19 mouse cellular contexts compared by ENCODE assay signal in the genomic region with DNA sequence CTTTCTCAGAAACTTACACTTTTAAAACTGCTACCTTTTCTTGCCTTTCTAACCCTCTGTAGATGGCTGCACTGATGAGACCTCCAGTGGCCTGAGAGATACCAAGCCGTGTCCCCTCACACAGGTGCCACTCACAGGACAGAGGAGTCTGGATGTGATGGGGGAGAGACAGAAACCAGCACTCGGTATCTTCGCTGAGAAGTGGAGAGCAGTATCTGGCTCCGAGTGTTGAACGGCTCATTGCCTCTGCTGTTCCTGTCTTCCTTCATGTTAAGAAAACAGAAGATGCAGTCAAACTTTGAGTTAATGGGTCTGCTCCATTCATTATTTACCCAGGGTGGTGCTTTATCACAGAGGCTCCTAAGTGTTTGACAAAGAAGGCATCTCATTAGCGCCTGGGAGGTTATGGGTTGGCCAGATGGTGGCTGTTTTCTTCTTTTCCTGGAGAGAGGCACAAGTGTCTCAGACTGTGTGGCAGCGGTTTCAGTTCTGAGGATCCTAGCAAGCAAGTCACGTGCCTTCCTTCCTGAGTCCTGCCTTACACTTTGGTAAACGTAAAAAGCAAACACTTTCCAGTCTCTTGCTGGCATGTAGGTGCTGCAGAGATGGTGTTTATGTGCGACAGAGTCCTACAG.
DNase-seq lines count a peak whose midpoint lies in the region; ATAC-seq and TF ChIP-seq lines count a peak whose summit lies in the region.
"Had no signal": no experiment of that assay in that cellular context is flagged by ENCODE, and none has a peak within 500 bp of the region (broad histone marks: within the 10 kb centered on the region; RNA-seq: fewer than 3 reads in every experiment).

No protein-coding gene starts in this region.

- ATAC-seq in hindbrain, embryonic 14.5 days (ENCODE audit: low FRiP score), result 0 out of 2 replicates have a peak, but pooled peaks have one; percentile 24
- ATAC-seq in hindbrain, embryonic 12.5 days (ENCODE audit: low FRiP score), result no peak
- ATAC-seq in neural tube, embryonic 11.5 days (ENCODE audit: insufficient read depth, low FRiP score, low TSS enrichment), result no peak; the same call in 1 of the 2 replicates
- ATAC-seq in forebrain, postnatal 0 days, result peak; percentile 50
- ATAC-seq: activated CD4-positive, CD25-positive, alpha-beta regulatory T cell, adult 4 months; hindbrain, postnatal 0 days; liver, embryonic 12.5 days had no signal

- WGBS in hindbrain, embryonic 14.5 days, result 53% methylated on average over 10 of the region's 10 CpGs
- 61% methylated on average over 10 of the region's 10 CpGs for WGBS in hindbrain, embryonic 12.5 days
- 36% methylated on average over 10 of the region's 10 CpGs for WGBS in neural tube, embryonic 11.5 days
- WGBS in forebrain, postnatal 0 days, result 35% methylated on average over 10 of the region's 10 CpGs

- no peak overlapping the region for H3K9ac ChIP-seq in hindbrain, embryonic 14.5 days
- H3K9ac ChIP-seq in hindbrain, embryonic 12.5 days, result no peak overlapping the region
- H3K9ac ChIP-seq in neural tube, embryonic 11.5 days (ENCODE audit: low read length), result no peak overlapping the region
- no peak overlapping the region for H3K9ac ChIP-seq in forebrain, postnatal 0 days
- H3K9ac ChIP-seq: liver, embryonic 12.5 days; lung, embryonic 15.5 days; neural tube, embryonic 13.5 days had no signal

- no peak for DNase-seq in hindbrain, embryonic 14.5 days (ENCODE audit: low spot score)
- peak; percentile 18 for DNase-seq in neural tube, embryonic 11.5 days (ENCODE audit: low spot score)
- no peak for DNase-seq in neural tube, embryonic 10.5 days (ENCODE audit: extremely low spot score, low spot score)
- DNase-seq in forebrain, postnatal 0 days, result peak; percentile 16
- no peak for DNase-seq in adrenal gland, adult 8-10 months
- no peak for DNase-seq in layer of hippocampus, postnatal 10 days (ENCODE audit: low spot score in 2 of 2)
- DNase-seq in spleen, postnatal 36 days (ENCODE audit: low spot score in 2 of 2), result no peak
- DNase-seq: B cell, adult 2 months; cerebellum, postnatal 10 days; kidney, adult 18-20 months had no signal

- no peak overlapping the region for H3K4me2 ChIP-seq in hindbrain, embryonic 14.5 days (replicated peaks)
- no peak overlapping the region for H3K4me2 ChIP-seq in hindbrain, embryonic 12.5 days (replicated peaks)
- H3K4me2 ChIP-seq in neural tube, embryonic 11.5 days (ENCODE audit: low read depth), result no peak overlapping the region
- no peak overlapping the region for H3K4me2 ChIP-seq in forebrain, postnatal 0 days (ENCODE audit: low read depth)
- H3K4me2 ChIP-seq: heart, embryonic 11.5 days; liver, embryonic 12.5 days; lung, embryonic 15.5 days; neural tube, embryonic 13.5 days had no signal

- H3K36me3 ChIP-seq in hindbrain, embryonic 14.5 days (replicated peaks; ENCODE audit: control insufficient read depth, insufficient read depth), result no peaks in the 10 kb centered on the region
- H3K36me3 ChIP-seq in hindbrain, embryonic 12.5 days, result no peaks in the 10 kb centered on the region
- no peaks in the 10 kb centered on the region for H3K36me3 ChIP-seq in neural tube, embryonic 11.5 days (ENCODE audit: control insufficient read depth, insufficient read depth, low read length)
- no peaks in the 10 kb centered on the region for H3K36me3 ChIP-seq in forebrain, postnatal 0 days (ENCODE audit: insufficient read depth)
- H3K36me3 ChIP-seq: liver, embryonic 12.5 days; lung, embryonic 15.5 days; neural tube, embryonic 13.5 days had no signal

- no peaks in the 10 kb centered on the region for H3K27me3 ChIP-seq in hindbrain, embryonic 14.5 days (ENCODE audit: control insufficient read depth, insufficient read depth, low read length)
- no peaks in the 10 kb centered on the region for H3K27me3 ChIP-seq in hindbrain, embryonic 12.5 days
- no peaks in the 10 kb centered on the region for H3K27me3 ChIP-seq in neural tube, embryonic 11.5 days (ENCODE audit: control insufficient read depth, insufficient read depth, low read length)
- no peaks in the 10 kb centered on the region for H3K27me3 ChIP-seq in forebrain, postnatal 0 days (ENCODE audit: insufficient read depth, low read length)
- H3K27me3 ChIP-seq: liver, embryonic 12.5 days; lung, embryonic 15.5 days; neural tube, embryonic 13.5 days had no signal

- no peaks in the 10 kb centered on the region for H3K4me1 ChIP-seq in hindbrain, embryonic 14.5 days (replicated peaks; ENCODE audit: control insufficient read depth, insufficient read depth, low read length)
- H3K4me1 ChIP-seq in hindbrain, embryonic 12.5 days, result 0 out of 2 replicates have a peak, but pooled peaks cover 4% of the 10 kb centered on the region
- H3K4me1 ChIP-seq in neural tube, embryonic 11.5 days (ENCODE audit: control insufficient read depth, insufficient read depth, low read length), result no peaks in the 10 kb centered on the region; the same call in 1 of the 2 replicates
- H3K4me1 ChIP-seq in forebrain, postnatal 0 days (ENCODE audit: insufficient read depth), result no peaks in the 10 kb centered on the region
- H3K4me1 ChIP-seq: liver, embryonic 12.5 days had no signal

- H3K4me3 ChIP-seq in hindbrain, embryonic 14.5 days (replicated peaks; ENCODE audit: low read length), result no peak overlapping the region
- no peak overlapping the region for H3K4me3 ChIP-seq in hindbrain, embryonic 12.5 days
- H3K4me3 ChIP-seq in neural tube, embryonic 11.5 days (ENCODE audit: low read depth, low read length), result no peak overlapping the region
- H3K4me3 ChIP-seq in forebrain, postnatal 0 days (ENCODE audit: low read depth, low read length), result no peak overlapping the region
- H3K4me3 ChIP-seq: erythroblast, embryonic 14.5 days; left cerebral cortex, adult 2 months; liver, embryonic 12.5 days; lung, embryonic 15.5 days; neural tube, embryonic 13.5 days had no signal

- no peak for TF ChIP-seq CTCF in forebrain, postnatal 0 days (IDR thresholded peaks at IDR 0.05; ENCODE audit: low read depth)

- H3K9me3 ChIP-seq in hindbrain, embryonic 14.5 days (ENCODE audit: control insufficient read depth, low read length), result 0 out of 2 replicates have a peak, but pooled peaks cover 4% of the 10 kb centered on the region
- no peaks in the 10 kb centered on the region for H3K9me3 ChIP-seq in hindbrain, embryonic 12.5 days (replicated peaks)
- H3K9me3 ChIP-seq in neural tube, embryonic 11.5 days (ENCODE audit: control insufficient read depth, low read length), result no peaks in the 10 kb centered on the region
- H3K9me3 ChIP-seq in forebrain, postnatal 0 days (ENCODE audit: low read length), result no peaks in the 10 kb centered on the region
- H3K9me3 ChIP-seq: liver, embryonic 12.5 days; lung, embryonic 15.5 days; neural tube, embryonic 13.5 days had no signal

- no peak overlapping the region for H3K27ac ChIP-seq in hindbrain, embryonic 14.5 days
- no peak overlapping the region for H3K27ac ChIP-seq in hindbrain, embryonic 12.5 days
- H3K27ac ChIP-seq in neural tube, embryonic 11.5 days (ENCODE audit: low read depth, low read length), result no peak overlapping the region
- H3K27ac ChIP-seq in forebrain, postnatal 0 days (ENCODE audit: low read depth, low read length), result no peak overlapping the region
- H3K27ac ChIP-seq: hindbrain, postnatal 0 days; left cerebral cortex, adult 2 months; liver, embryonic 12.5 days; lung, embryonic 15.5 days; neural tube, embryonic 13.5 days had no signal

Comparison
In these comparisons a context has a peak if more than half of its experiments do, and no peak if none do; other contexts are left out.
1. ATAC-seq: peak in hindbrain, embryonic 14.5 days (single experiment) and forebrain, postnatal 0 days (single experiment); none in hindbrain, embryonic 12.5 days (single experiment) and neural tube, embryonic 11.5 days (single experiment).
2. DNase-seq: peak in neural tube, embryonic 11.5 days (single experiment) and forebrain, postnatal 0 days (single experiment); none in hindbrain, embryonic 14.5 days (single experiment), neural tube, embryonic 10.5 days (single experiment), adrenal gland, adult 8-10 months (single experiment), layer of hippocampus, postnatal 10 days (0 of 2) and spleen, postnatal 36 days (0 of 2).